Mouse (Mus musculus) left cerebral cortex, postnatal 4 days (tissue): Measurements from ENCODE around the gene Nabp2. TPM values are rescaled to one million over a fixed set of nuclear protein-coding genes. Genes with fewer than 3 reads are reported as not detected.

ENCODE experiments used
- DNase-seq: peaks from one replicate; pipeline ENCODE4 v3.0.0-alpha.2; 2022
- intact Hi-C: fragments of 180-260 bp; cut with DNase I; formaldehyde crosslinking; loops from one replicate; pipeline ENCODE4 v1.15.1; 2025
- total RNA-seq, 2 experiments: library from RNA; stranded (reverse); gene quantifications; 2 replicates each; pipeline ENCODE4 v1.2.3; 2021

The Nabp2 gene
- total RNA-seq, 2 experiments from 2014 or later, result 95.1 to 99.1 TPM

DNA sequence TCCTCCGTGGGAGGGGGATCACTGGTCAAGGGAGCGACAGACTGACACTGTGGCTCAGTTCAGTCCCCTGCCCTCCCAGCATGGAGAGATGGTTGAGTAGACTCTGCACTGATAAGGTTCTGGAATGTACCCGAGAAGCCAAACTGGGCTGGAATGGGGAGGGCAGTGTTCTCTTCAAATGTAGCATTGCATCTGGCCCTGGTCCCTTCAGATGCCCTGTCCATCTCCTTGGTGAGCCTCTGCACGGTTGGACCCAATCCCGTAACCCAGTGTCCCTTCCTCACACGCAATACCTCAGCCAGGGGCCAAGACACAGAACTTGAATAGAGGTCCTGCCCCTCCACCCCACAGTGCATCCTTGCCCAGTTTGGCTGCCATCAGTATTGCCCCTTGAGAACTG lies 19.4 kb downstream of the Nabp2 start:
- no peak for DNase-seq
- intact Hi-C loops, result no loop called here

DNA sequence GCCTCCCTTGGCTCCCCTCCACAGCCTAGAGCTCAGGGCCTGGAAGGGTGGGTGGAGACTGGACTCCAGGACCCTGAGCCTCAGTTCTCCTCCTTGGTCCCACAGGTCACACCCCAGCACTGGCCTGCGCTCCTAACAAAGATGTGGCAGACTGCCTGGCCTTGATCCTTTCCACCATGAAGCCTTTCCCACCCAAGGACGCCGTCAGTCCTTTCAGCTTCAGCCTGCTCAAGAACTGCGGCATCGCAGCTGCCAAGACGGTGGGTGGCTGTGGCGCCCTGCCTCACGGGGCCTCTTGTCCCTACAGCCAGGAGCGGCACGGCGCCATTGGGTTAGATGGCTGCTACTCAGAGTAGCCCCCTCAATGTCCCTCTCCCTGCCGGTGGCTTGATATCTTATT lies 20.9 kb downstream of the Nabp2 start:
- intact Hi-C loops, result no loop called here
- DNase-seq, result no peak

DNA sequence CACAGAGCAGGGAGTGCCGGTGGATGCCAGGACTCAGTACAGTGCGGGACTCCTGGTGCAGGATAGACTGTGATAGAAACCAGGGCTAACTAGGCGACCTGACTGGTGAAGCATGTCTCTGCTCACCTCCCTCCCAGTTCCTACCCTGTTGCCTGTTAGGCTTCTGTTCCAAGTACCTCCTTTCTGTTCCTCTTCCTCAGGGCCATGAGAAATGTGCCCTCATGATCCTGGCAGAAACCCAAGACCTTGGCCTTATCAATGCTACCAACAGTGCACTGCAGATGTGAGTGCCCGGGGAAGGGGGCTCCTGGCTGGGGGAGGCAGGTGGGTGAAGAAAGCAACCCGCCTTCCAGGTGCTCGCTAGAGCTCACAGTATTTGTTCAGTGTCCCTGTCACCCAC lies 21.7 kb downstream of the Nabp2 start:
- DNase-seq, result no peak
- intact Hi-C loops, result no loop called here

DNA sequence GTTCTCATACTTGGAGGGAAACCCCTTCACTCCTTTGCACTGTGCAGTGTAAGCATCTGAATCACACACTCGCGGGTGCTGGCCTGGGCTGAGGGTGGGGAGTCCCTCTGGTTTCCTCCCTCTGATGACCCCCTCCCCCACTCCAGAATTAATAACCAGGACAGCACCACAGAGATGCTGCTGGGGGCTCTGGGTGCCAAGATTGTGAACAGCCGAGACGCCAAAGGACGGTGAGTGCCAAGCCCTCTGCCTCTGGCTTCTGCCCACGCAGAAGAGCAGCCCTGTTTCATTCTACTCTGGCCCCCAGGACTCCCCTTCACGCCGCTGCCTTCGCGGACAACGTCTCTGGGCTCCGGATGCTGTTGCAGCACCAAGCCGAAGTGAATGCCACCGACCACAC lies 22.4 kb downstream of the Nabp2 start:
- DNase-seq, result no peak
- intact Hi-C loops, result no loop called here

DNA sequence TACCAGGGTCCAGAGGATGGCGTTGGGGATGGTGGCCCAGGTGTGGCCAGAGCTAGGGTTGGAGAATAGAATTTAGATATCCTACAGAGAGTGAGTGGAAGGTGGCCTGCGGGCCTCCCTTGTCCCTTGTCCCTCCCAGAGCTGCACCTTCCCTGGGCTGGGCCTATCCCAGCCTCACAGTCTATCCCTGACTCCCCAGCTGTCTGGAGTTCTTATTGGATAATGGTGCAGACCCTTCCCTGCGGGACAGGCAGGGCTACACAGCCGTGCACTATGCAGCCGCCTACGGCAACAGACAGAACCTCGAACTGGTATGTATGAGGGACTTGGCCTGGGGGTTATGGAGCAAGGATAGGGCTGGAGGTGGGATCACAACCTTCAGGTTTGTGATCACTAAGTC lies 25.4 kb downstream of the Nabp2 start:
- no peak for DNase-seq
- intact Hi-C loops, result no loop called here

DNA sequence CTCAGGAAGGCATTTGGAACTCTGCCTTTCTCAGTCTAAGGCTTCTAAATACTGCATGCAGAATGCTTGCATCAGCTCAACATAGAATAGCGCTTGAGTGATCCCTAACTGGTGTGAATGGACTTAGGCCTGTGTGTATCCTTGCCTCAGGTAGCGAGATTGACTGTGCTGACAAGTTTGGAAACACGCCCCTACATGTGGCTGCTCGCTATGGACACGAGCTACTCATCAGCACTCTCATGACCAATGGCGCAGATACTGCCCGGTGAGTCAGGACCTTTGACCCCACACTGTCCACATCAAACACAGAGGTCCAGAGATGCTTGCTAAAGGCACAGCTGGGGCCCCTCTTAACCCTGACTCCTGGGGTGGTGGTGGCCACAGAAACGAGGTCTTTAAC lies 28.8 kb downstream of the Nabp2 start:
- no peak for DNase-seq

DNA sequence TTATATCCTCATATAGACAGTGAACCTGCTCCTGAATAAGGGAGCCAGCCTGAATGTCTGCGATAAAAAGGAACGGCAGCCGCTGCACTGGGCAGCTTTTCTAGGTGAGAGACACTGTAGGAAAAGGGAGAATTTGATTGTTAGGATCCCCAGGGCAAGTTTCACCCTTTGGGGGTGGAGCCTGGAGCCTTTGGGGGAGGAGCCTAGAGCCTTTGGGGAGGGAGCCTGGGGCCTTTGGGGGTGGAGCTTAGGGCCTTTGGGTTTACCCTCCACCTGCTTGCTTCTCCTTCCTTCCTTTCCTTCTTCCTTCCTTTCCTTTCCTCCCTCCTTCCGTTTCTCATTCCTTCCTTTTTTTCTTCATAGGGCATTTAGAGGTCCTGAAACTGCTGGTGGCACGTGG lies 30.7 kb downstream of the Nabp2 start:
- intact Hi-C loops, result no loop called here
- no peak for DNase-seq

More for the DNA sequence above, 28.8 kb downstream of the Nabp2 start:
- intact Hi-C loops, result no loop called here

DNA sequence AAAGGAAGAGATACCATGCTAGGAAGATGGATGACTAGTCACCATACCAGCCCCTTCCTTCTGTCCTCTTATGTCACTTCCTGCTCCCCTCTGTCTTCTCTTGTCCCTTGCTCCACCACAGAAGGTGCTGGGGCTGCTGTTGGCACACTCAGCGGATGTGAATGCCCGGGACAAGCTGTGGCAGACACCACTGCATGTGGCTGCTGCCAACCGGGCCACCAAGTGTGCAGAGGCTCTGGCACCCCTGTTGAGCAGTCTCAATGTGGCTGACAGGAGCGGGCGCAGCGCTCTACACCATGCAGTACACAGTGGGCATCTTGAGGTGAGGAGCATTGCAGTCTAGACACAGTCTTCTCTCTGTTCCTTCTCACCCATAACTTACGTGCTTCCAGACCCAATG lies 32.0 kb downstream of the Nabp2 start:
- DNase-seq, result no peak
- intact Hi-C loops, result no loop called here

DNA sequence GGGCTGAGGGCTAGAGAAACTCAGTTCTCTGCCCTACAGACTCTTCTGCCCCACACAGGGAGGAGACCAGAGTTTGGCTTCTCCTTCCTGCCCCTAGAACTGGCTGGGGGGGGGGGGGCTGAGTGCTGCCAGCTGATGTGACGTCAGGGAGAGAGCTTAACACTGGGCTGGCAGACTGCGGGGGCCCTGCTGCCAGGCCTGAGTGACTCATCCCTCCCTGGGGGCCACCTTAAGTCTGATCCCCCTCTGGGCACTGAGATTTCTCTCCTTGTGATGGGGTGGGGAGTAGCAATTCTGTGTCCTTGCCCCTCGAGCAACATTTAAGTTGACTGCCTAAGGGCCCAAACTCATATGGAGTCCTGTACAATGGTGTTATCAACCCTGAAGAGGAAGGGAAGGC lies 32.8 kb downstream of the Nabp2 start:
- intact Hi-C loops, result no loop called here
- DNase-seq, result no peak

DNA sequence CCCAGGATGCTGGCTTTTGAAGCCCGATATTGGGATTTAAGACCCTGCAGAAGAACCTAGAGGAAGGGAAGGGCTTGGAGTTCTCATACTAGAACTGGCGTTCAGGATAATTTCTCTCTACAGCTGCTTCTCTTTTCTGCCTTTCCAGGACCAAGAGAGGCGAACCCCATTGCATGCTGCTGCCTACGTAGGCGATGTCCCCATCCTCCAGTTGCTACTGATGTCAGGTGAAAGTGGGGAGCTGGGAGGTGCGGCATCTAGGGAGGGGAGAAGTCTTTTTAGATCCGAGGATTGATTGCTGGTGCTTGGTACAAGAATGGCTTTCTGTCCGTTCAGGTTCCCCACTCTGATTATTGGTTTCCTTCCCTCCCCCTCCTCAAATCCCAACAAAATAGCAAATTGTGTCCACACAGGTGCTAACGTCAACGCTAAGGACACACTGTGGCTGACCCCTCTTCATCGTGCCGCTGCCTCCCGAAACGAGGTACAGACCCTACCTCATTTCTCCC lies 33.3 kb downstream of the Nabp2 start:
- intact Hi-C loops, result no loop called here
- DNase-seq, result no peak

DNA sequence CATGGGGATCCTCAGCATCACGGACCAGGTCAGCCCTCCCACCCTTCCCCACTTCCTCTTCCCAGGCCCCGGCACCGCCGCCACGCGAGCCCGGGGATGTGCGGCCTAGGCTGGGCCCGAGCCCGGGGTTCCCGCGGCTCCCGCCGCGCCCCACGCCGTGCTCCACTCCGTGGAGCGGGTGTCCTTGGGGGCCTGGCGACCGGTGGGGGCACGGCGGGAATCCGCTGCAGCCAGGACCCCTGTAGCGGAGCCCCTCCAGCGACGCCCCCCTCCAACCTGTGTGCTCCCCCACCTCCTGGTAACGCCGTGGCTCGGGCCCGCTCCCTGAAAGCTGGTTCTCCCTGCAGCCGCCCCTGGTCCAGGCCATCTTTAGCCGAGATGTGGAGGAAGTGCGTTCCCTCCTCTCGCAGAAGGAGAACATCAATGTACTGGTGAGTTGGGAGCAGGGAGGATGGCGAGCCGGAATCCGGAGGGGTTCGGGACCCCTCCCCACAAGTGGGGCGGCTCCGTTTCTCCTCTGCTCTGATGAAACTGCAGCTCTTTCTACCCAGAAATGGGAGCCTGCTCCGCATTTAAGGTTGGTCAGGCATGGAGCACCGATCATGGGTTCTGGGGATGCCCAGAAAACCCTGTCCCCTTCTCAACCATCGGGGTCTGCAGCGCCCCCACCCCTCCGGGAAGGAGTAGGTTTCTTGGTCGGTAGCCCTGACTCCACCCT lies 33.9 kb downstream of the Nabp2 start:
- peak; percentile 73 for DNase-seq
- intact Hi-C loops, result no loop called here

DNA sequence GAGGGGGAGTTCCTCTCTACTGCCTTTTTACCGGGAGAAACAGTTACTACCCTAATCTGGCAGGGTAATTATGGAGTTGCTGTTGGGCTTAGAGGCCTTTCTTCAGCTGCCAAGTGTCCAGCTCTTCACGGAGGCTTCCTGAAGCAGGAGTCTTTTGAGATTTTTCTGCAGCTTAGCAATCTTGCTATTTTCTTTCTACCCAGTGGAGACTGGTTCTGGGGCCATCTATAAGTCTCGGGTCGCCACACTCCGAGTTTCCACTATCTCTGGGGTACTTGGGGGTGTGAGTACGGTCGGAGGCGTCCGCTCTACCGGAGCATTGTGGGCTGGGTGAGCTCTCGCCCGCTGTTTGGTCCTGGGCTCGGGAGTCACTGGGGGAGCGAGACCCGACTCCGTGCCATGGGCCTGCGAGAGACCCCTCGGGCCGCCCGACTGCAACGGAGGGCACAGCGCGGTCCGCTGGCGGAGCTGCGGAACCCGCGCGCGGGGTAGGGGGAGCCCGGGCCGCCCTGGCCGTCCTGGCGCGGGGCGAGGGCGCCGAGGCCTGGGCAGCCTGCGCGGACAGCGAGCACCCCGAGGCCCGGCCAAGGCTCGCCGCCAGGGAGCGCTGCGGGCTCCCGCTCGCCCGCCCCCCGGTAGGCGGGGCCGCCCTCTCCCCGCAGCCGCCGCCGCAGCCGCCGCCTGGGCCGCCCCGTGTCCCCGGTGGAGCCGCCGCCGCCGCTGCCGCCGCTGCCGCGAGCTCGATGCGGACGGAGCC lies 34.7 kb downstream of the Nabp2 start, which contains the start of gene Ankrd52:
Gene Ankrd52 (plus strand): TSS at position 661 of the 757 bp plus-strand sequence.
- peak; percentile 85 for DNase-seq
- intact Hi-C loops, result no loop called here

DNA sequence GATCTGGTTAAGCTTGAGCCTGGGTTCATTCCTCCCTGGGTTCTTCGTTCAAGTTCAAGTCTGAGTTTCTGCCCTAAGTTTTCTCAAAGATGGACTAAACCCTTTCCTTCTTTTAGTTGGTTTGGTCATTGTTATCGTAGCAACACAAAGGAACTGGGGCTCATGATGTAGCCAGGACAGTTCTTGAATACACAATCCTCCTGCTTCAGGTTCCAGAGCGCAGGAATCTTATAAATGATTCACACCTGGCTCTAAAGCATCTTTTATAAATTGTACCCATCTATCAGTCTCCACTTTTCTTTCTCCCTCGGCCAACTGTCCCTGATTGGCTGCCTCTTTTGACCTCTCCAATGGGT lies 35.2 kb downstream of the Nabp2 start:
- DNase-seq, result no peak
- intact Hi-C loops, result no loop called here

DNA sequence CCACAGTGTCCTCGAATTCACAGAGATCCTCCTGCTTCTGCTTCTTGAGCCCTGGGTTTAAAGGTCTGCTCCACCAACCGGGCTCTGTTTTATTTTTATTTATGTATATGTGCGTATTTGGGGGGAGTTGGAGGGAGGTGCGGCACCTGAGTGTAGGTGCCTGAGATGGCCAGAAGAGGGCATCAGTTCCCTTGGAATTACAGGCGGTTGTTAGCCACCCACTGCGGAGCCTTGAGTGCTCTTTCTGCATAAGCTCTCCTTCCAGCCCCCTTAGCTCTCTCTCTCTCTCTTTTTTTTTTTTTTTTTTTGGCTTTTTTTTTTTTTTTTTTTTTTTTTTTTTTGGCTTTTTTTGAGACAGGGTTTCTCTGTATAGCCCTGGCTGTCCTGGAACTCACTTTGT lies 36.9 kb downstream of the Nabp2 start:
- intact Hi-C loops, result no loop called here
- no peak for DNase-seq

DNA sequence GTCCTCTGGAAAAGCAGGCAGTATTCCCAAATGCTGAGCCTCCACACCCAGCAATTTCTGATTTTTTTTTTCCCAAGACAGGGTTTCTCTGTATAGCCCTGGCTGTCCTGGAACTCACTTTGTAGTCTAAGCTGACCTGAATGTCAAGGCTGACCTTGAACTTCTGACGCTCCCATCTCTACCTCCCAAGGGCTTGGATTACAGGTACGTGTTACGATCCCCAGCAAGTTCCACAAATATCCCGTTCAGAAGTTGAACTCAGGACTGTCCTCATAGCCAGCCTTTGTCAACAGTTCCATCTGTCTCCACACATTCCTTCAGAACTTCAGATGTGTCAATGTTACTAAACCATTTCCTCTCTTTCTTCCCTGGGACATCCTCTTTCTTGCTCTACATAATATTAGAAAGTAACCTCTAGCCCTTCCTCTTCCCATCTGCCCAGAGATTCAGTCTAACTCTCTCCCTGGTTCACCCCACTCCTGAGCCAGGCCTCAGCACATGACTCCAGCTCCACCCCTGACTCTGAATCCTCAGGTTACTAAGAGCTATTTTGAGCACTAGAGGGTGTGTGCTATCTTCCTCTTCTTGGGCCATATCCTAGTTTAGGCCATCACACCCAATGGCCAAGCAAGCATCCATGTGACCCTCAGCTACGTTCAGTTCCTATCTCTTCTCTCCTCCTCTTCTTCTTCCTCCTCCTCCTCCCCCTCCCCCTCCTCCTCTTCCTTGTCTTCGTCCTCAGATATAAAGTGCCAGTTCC lies 38.1 kb downstream of the Nabp2 start:
- intact Hi-C loops, result no loop called here
- DNase-seq, result no peak

DNA sequence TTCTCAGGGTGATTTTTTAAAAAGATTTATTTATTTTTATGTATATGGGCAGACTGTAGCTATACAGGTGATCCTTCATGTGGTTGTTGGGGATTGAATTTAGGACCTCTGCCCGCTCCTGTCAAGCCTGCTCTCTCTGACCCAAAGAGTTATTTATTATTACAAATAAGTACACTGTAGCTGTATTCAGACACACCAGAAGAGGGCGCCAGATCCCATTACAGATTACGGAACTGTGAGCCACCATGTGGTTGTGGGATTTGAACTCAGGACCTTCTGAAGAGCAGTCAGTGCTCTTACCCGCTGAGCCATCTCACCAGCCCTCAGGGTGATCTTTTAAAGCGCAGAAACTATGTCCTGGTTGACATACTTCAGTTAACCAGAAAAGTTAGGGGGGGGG lies 39.1 kb downstream of the Nabp2 start:
- no peak for DNase-seq
- intact Hi-C loops, result no loop called here

DNA sequence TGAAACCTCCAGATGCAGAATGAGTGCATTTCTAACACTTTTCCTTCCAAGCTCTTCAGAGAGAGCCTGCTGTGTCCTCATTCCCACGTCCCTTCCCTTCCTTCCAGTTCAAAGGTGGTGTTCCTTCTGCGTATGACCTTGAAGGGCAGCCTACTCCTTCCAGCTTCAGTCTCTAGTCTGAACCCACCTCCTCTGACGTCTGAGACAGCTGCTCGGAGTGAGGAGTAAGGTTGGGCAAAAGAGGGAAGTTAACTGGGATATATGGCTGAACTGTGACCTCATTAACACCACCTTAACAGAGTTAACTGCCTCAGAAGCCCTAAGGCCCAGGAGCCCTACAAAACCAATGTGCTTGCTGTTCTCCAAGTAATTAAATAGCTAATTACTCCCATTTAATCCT lies 40.7 kb downstream of the Nabp2 start:
- intact Hi-C loops, result no loop called here
- DNase-seq, result no peak

DNA sequence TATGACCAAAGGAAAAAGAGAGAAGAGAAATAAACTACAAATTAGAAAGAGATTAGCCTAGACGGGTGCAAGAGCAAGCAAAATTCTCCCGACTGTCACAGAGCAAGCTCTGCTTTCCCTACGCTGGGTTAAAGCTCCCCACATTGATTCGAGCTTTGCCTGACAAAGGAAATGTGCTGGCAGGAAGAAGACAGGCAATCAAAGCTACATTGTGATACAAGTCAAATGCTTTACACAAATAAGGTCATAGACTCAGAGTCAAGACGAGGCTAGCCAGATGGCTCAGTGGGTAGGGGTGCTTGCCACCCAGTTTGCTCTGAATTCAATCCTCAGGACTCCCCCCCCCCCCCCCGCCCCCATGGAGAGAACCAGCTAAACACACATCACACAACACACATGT lies 41.3 kb downstream of the Nabp2 start:
- DNase-seq, result no peak
- intact Hi-C loops, result no loop called here

DNA sequence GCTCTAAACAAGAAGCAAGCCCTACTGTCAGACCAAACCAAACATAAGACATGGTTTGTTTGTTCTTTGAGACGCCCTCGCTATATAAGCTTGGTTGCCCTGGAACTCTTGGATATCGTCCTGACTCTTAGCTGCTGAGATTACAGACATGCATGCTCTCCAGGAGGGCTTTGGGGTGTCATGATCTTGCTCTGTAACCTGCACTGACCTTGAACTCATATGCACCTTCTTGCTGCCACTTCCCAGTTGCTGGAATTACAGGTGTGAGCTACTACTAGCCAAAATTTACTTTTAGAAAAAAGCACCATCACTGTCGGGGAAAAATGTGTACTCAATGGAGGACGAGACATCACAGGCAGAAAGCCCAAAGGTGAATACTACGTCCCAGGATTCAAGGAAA lies 41.7 kb downstream of the Nabp2 start:
- no peak for DNase-seq
- intact Hi-C loops, result no loop called here

DNA sequence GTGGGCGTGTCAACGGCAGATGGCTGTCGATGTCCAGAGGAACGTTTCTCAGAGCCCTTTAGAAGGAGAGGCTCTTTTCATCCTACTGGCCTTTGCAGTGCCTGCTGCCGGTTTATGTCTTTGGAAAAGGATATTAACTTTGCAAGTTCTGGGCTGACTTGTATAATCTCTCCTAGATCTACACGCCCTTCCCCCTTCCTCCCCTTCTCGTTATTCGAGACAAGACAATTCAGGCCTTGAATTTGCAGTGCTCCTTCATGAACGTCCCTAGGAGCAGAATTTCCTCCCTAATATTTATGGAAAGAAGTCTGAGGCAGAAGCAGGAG lies 42.1 kb downstream of the Nabp2 start:
- intact Hi-C loops, result no loop called here
- DNase-seq, result no peak

DNA sequence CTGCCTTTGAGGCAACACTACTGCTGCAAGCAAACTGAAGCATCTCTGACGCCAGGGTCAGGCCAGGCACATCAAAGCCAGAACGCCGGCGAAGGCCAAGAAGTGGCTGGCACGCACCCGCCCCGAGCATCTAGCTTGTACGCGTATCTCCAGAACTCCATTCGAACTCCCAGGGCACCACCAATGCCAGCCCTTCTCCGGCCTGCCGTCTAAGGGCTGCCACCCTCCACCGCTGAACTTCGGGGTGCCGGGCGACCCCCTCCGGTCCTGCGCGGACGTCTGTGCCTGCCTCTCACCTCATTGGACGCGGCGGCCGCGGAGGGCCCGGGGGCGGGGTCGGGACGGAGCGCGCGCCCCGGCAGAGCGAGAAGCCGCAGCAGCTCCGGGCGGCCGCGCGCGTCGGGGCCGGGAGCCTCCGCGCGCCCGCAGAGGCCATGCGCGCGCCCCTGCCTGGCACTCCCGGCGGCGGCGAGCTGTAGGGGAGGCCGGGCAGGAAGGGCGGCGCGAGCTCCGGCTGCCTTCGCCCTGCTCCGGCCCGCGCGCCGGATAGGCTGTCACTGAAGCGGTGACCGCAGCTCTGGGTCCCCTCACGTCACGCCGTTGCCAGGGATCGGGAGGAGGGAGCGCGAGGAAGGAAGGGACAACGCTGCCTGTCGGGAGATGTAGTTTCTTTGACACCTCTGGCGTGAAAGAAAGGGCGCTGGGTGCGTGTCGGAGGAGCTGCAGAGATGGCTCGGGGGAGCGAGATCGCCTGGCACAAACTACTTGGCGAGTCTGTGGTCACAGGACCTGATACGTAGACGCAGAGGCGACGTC lies 42.7 kb downstream of the Nabp2 start, which contains the start of gene Coq10a:
Gene Coq10a (minus strand): TSS at position 596 of the 816 bp plus-strand sequence.
- intact Hi-C loops, result no loop called here
- peak; percentile 96 for DNase-seq
